Mouse (Mus musculus) embryonic facial prominence, embryonic 13.5 days (tissue): Measurements from ENCODE around the gene Rpl18. TPM values are rescaled to one million over a fixed set of nuclear protein-coding genes. Genes with fewer than 3 reads are reported as not detected.

ENCODE experiments used
- ATAC-seq: fragments of 200-750 bp; cut with Nextera tagmentation; 2 replicates; pipeline ENCODE4 v1.8.0; 2017; ENCODE audit warnings: low read depth; ENCODE audit not compliant: insufficient number of reproducible peaks, insufficient read depth, low FRiP score, low TSS enrichment
- H3K27ac ChIP-seq: fragments of 300-500 bp; sonication (generic); 2 replicates; pipeline ENCODE4 v1.5.1; 2015; ENCODE audit warnings: moderate library complexity, mild to moderate bottlenecking, inconsistent platforms
- H3K27me3 ChIP-seq: fragments of 300-500 bp; sonication (generic); 2 replicates; pipeline ENCODE4 v1.6.1; 2015; ENCODE audit warnings: mild to moderate bottlenecking, inconsistent platforms
- H3K36me3 ChIP-seq: fragments of 300-500 bp; sonication (generic); 2 replicates; pipeline ENCODE4 v1.6.1; 2015; ENCODE audit warnings: mild to moderate bottlenecking, inconsistent platforms
- H3K4me1 ChIP-seq: fragments of 300-500 bp; sonication (generic); 2 replicates; pipeline ENCODE4 v1.6.1; 2015; ENCODE audit warnings: inconsistent platforms
- H3K4me2 ChIP-seq: fragments of 300-500 bp; sonication (generic); 2 replicates; pipeline ENCODE4 v1.6.1; 2015; ENCODE audit warnings: moderate library complexity, mild to moderate bottlenecking, inconsistent platforms
- H3K4me3 ChIP-seq: fragments of 300-500 bp; sonication (generic); 2 replicates; pipeline ENCODE4 v1.5.1; 2015; ENCODE audit warnings: mild to moderate bottlenecking, inconsistent platforms
- H3K9ac ChIP-seq: fragments of 300-500 bp; sonication (generic); 2 replicates; pipeline ENCODE4 v1.6.1; 2015; ENCODE audit warnings: mild to moderate bottlenecking, inconsistent platforms
- H3K9me3 ChIP-seq: fragments of 300-500 bp; sonication (generic); 2 replicates; pipeline ENCODE4 v1.6.1; 2016; ENCODE audit warnings: inconsistent platforms
- WGBS: fragments of 180-500 bp; shearing (Covaris S2); methylation state at CpG from one replicate; pipeline ENCODE4 v1.1.7; 2015; ENCODE audit warnings: mixed read lengths; 5-methylcytosine and 5-hydroxymethylcytosine counted together
- polyA plus RNA-seq: library from polyadenylated mRNA; unstranded; fragments of >200 nt; fragmentation: Nextera tagmentation; extraction: Ambion mirVana; gene quantifications from 2 replicates; pipeline ENCODE4 v1.2.1, GENCODE M21; 2015

Rpl18 gene
- polyA plus RNA-seq, 1 experiment from 2014 or later = 1,128 TPM

GRCm38 (mm10) chr7:45723301-45723700 is 8.0 kb downstream of the Rpl18 start:
- WGBS = 85% methylated on average over 4 of the region's 4 CpGs
- Histone ChIP-seq H3K4me2 (no peak overlapping the region), H3K27ac (no peak overlapping the region), H3K27me3 (no peaks in the 10 kb centered on the region), H3K9ac (no peak overlapping the region), H3K36me3 (peaks cover 91% of the 10 kb centered on the region), H3K9me3 (no peaks in the 10 kb centered on the region), H3K4me3 (no peak overlapping the region), H3K4me1 (peaks cover 16% of the 10 kb centered on the region)
- ATAC-seq = no peak

DNA sequence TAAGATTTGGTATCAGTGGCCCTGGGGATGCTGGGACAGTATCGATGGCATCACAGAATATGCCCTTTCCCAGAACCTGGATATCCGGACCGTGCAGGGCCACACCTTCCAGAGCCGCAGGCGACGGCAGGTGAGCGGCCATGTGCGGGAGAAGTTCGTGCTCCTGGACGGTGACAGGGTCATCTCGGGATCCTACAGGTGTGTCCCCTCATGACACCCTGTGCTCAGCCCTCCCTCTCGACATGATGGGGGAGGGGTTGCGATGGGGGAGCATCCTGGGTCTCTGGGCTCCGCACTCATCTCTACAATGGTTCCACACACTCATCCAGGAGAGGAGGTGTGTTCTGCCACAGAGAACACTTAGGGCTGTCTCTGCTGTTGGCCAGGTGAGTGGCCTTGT is 8.5 kb downstream of the Rpl18 start:
- no peaks in the 10 kb centered on the region for H3K27me3 ChIP-seq
- 95% methylated on average over 14 of the region's 14 CpGs for WGBS
- peaks cover 14% of the 10 kb centered on the region for H3K4me1 ChIP-seq
- no peak overlapping the region for H3K27ac ChIP-seq
- H3K36me3 ChIP-seq = peaks cover 94% of the 10 kb centered on the region
- no peak overlapping the region for H3K9ac ChIP-seq
- no peak overlapping the region for H3K4me3 ChIP-seq
- no peaks in the 10 kb centered on the region for H3K9me3 ChIP-seq
- no peak overlapping the region for H3K4me2 ChIP-seq
- no peak for ATAC-seq

- WGBS = 92% methylated on average over 9 of the region's 9 CpGs
- no peak for ATAC-seq
- Histone ChIP-seq H3K4me3 (no peak overlapping the region), H3K4me1 (peaks cover under 1% of the 10 kb centered on the region), H3K27me3 (no peaks in the 10 kb centered on the region), H3K9me3 (no peaks in the 10 kb centered on the region), H3K4me2 (no peak overlapping the region), H3K27ac (no peak overlapping the region), H3K36me3 (peaks cover 93% of the 10 kb centered on the region), H3K9ac (peak overlapping the region; percentile 49; the same call in 1 of the 2 replicates)
Measured at GRCm38 (mm10) chr7:45725151-45725550, 9.9 kb downstream of the Rpl18 start.

- Histone ChIP-seq H3K36me3 (peaks cover 87% of the 10 kb centered on the region), H3K4me1 (peaks cover 6% of the 10 kb centered on the region), H3K27me3 (no peaks in the 10 kb centered on the region), H3K27ac (no peak within 1 kb of the TSS), H3K9me3 (no peaks in the 10 kb centered on the region), H3K4me3 (no peak within 1 kb of the TSS), H3K9ac (peak within 1 kb of the TSS; percentile 49; the same call in 1 of the 2 replicates), H3K4me2 (no peak within 1 kb of the TSS)
- ATAC-seq = no peak
- 92% methylated on average over 11 of the region's 11 CpGs for WGBS
Measured at GRCm38 (mm10) chr7:45725713-45726112, 10.5 kb downstream of the Rpl18 start, which contains the start of gene Spaca4. Spaca4 (minus strand) TSS chr7:45725813.

DNA sequence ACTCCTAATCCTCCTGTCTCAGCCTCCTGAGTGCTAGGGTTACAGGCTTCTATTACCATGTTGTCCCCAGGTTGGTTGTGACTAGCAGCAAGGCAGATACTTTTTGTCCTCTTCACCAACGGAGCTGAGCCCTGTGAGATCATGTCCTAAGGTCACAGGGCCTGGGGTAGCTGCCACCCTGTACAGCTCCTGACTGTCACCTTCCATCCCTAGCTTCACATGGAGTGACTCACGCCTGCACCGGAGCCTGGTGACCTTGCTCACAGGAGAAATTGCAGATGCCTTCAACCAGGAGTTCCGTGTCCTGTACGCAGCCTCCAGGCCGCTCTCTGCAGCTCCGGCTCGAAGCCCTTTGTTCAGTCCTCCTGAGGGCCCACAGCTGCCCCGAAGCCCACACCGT is 11.2 kb downstream of the Rpl18 start:
- H3K27ac ChIP-seq = no peak overlapping the region
- WGBS = 92% methylated on average over 10 of the region's 10 CpGs
- no peak for ATAC-seq
- peaks cover 13% of the 10 kb centered on the region for H3K4me1 ChIP-seq
- H3K27me3 ChIP-seq = no peaks in the 10 kb centered on the region
- H3K4me3 ChIP-seq = no peak overlapping the region
- no peak overlapping the region for H3K4me2 ChIP-seq
- no peaks in the 10 kb centered on the region for H3K9me3 ChIP-seq
- H3K9ac ChIP-seq = no peak overlapping the region
- H3K36me3 ChIP-seq = peaks cover 80% of the 10 kb centered on the region

DNA sequence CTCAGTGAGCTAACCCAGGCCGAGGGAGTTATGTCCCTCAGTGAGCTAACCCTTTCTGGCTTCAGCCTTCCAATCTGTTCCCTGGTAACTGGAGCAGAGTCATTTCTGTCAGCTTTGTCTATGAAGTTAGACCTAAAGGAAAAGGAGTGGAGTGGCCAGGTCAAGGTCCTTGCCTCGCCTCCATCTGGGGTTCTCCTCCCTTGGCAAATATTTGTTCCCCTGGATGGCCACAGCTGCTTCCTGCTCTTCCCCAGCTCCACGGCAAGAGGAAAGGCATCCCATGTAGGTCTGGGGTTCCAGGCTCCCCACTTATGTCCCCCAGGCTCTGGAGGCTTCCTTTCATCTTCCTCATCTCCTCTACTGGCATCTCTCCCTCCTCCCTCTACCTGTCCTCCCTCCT is 12.4 kb downstream of the Rpl18 start:
- Histone ChIP-seq H3K9ac (no peak overlapping the region), H3K4me2 (no peak overlapping the region), H3K9me3 (no peaks in the 10 kb centered on the region), H3K4me1 (peaks cover 13% of the 10 kb centered on the region), H3K36me3 (peaks cover 68% of the 10 kb centered on the region), H3K27ac (no peak overlapping the region), H3K27me3 (no peaks in the 10 kb centered on the region), H3K4me3 (no peak overlapping the region)
- ATAC-seq = no peak
- WGBS = 83% methylated on average over 3 of the region's 3 CpGs

DNA sequence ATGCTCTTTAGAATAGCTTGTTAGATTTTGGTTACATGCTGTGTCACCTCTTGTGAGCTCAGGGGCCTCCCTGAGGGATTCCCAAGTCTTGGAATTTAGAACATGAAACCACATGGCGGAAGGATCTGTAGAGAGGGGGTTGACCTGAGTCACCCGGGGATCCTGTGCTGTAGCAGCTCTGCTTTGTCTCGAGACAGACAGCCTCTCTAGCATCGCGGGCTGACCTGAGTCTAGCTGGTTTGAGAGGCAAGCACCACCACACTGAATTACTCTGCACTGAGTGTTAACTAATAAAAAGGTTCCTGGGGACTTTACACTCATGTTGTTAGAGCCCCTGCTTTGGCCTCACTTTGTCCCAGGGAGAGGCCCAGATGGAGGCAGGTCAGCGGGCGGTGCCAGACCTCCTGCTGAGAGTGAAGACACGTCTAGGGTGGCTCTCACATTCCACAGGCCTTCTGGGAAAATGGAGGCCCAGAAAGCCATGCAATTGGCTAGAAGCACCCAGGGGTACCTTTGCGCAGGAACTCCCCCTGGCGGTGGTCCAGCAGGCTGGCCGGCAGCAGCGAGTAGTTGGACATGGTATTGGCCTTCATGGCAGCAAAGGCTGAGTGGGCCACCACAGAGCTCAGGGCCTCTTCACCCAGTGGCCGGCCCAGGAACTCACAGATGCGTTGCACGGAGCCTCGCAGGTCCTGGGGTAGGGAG is 15.6 kb downstream of the Rpl18 start:
- 15% methylated on average over 16 of the region's 16 CpGs for whole genome bisulfite sequencing
- peak overlapping the region; percentile 21; the same call in 1 of the 2 replicates for H3K9ac ChIP-seq
- no peaks in the 10 kb centered on the region for H3K9me3 ChIP-seq
- no peaks in the 10 kb centered on the region for H3K27me3 ChIP-seq
- H3K4me3 ChIP-seq = no peak overlapping the region
- H3K4me1 ChIP-seq = peaks cover 13% of the 10 kb centered on the region
- peak overlapping the region; percentile 7; the same call in 1 of the 2 replicates for H3K4me2 ChIP-seq
- no peak for ATAC-seq
- H3K27ac ChIP-seq = peak overlapping the region; percentile 28; the same call in 1 of the 2 replicates
- peaks cover 35% of the 10 kb centered on the region for H3K36me3 ChIP-seq

DNA sequence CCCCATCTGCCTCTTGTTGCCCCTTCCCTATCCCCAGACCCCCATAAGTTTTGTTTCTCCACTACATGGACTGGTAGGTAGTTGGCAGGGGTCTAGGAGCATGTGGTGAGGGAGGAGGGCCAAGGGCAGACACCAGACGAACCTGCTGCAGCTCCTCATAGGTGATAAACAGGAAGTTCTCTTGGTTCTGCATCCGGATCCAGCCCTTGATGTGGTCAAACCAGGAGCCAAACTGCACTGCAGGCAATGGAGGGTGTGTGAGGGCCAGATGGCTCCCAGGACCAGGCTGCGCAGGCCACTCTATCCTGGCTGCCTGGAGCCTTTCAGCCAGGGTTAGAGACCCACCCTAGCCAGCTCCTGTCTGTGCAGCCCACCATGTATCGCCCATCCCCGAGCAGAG is 18.2 kb downstream of the Rpl18 start:
- no peak overlapping the region for H3K27ac ChIP-seq
- H3K27me3 ChIP-seq = no peaks in the 10 kb centered on the region
- H3K9ac ChIP-seq = no peak overlapping the region
- no peak overlapping the region for H3K4me2 ChIP-seq
- 85% methylated on average over 5 of the region's 5 CpGs for WGBS
- no peak overlapping the region for H3K4me3 ChIP-seq
- peaks cover 13% of the 10 kb centered on the region for H3K4me1 ChIP-seq
- H3K36me3 ChIP-seq = peaks cover 12% of the 10 kb centered on the region; the same call in 1 of the 2 replicates
- H3K9me3 ChIP-seq = no peaks in the 10 kb centered on the region
- no peak for ATAC-seq

DNA sequence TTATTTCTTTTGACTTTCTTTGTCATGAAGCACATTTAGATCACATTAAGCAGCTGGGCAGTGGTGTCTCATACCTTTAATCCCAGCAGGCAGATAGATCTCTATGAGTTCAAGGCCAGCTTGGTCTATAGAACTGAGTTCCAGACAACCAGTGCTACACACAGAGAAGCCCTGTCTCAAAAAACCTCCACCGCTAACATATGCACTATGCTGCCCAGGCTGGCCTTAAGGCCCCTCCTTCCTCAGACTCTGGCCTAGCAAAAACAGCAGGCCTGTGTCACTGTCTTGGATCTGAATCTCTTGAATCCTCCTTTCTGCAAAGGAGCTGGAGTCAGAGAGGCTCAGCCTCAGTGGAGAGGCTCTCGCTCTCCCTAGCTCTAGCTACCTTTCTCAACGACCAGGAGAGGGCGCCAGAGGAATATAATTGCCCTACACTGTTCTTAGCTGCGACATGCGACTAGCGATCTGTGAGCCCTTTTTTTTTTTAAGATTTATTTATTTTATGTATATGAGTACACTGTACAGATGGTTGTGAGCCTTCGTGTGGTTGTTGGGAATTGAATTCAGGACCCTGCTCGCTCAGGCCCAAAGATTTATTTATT is 24.0 kb downstream of the Rpl18 start:
- WGBS = 6% methylated on average over 9 of the region's 9 CpGs

GRCm38 (mm10) chr7:45739820-45740219 is 24.6 kb downstream of the Rpl18 start:
- Histone ChIP-seq H3K4me2 (no peak overlapping the region), H3K36me3 (no peaks in the 10 kb centered on the region), H3K9me3 (no peaks in the 10 kb centered on the region), H3K9ac (no peak overlapping the region), H3K4me1 (peaks cover 6% of the 10 kb centered on the region; the same call in 1 of the 2 replicates), H3K4me3 (no peak overlapping the region), H3K27me3 (no peaks in the 10 kb centered on the region), H3K27ac (no peak overlapping the region)
- WGBS = 62% methylated on average over 9 of the region's 10 CpGs
- ATAC-seq = no peak

More for the DNA sequence above, 24.0 kb downstream of the Rpl18 start:
- Histone ChIP-seq H3K4me3 (no peak overlapping the region), H3K36me3 (no peaks in the 10 kb centered on the region), H3K9me3 (no peaks in the 10 kb centered on the region), H3K9ac (no peak overlapping the region), H3K27ac (no peak overlapping the region), H3K4me1 (peaks cover 6% of the 10 kb centered on the region; the same call in 1 of the 2 replicates), H3K4me2 (no peak overlapping the region), H3K27me3 (no peaks in the 10 kb centered on the region)
- peak; percentile 74; the same call in 1 of the 2 replicates for ATAC-seq

- H3K27me3 ChIP-seq = no peaks in the 10 kb centered on the region
- ATAC-seq = no peak
- H3K9me3 ChIP-seq = no peaks in the 10 kb centered on the region
- H3K4me3 ChIP-seq = peak overlapping the region; percentile 29; the same call in 1 of the 2 replicates
- 79% methylated on average over 12 of the region's 12 CpGs for WGBS
- no peak overlapping the region for H3K27ac ChIP-seq
- no peak overlapping the region for H3K9ac ChIP-seq
- no peaks in the 10 kb centered on the region for H3K36me3 ChIP-seq
- peaks cover 6% of the 10 kb centered on the region; the same call in 1 of the 2 replicates for H3K4me1 ChIP-seq
- peak overlapping the region; percentile 54 for H3K4me2 ChIP-seq
Measured at GRCm38 (mm10) chr7:45741308-45741707, 26.1 kb downstream of the Rpl18 start.

DNA sequence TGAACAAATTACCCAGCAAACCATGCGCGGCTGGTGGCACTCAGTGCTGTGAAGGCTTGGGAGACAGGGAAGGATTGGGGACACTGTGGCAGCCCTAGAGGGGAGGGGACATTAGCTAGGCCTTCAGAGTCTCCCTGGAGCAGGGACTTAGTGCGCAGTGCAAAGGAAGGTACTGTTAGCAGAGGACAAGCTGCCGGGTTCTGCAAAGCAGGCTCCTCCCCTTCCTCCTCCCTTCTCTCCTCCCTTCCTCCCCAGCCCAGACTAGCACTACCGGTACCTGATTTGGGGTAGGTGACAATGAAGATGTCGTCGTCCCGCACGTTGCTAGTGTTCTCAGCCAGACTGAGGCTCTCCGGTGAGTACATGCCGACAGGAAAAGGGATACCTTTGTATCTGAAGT is 26.5 kb downstream of the Rpl18 start:
- Histone ChIP-seq H3K9me3 (no peaks in the 10 kb centered on the region), H3K4me1 (peaks cover 6% of the 10 kb centered on the region; the same call in 1 of the 2 replicates), H3K27me3 (no peaks in the 10 kb centered on the region), H3K4me3 (peak overlapping the region; percentile 29), H3K27ac (no peak overlapping the region), H3K36me3 (no peaks in the 10 kb centered on the region), H3K9ac (peak overlapping the region; percentile 47; the same call in 1 of the 2 replicates), H3K4me2 (peak overlapping the region; percentile 54)
- no peak for ATAC-seq
- WGBS = 28% methylated on average over 11 of the region's 11 CpGs
